Mouse (Mus musculus): ENCODE data around the gene Thra.

The Thra gene

GRCm38 (mm10) chr11:98765421-98766309 lies 25.2 kb downstream of the Thra start:
- peak; percentile 26 to 31 for DNase-seq

- DNase-seq: peak in 1 of 2 experiments; percentile 39
Observed at GRCm38 (mm10) chr11:98766346-98766745, 25.9 kb downstream of the Thra start.

GRCm38 (mm10) chr11:98766816-98767215 lies 26.4 kb downstream of the Thra start:
- peak in 1 of 2 experiments; percentile 35 for DNase-seq

- peak in 1 of 2 experiments; percentile 43 for DNase-seq
Observed at GRCm38 (mm10) chr11:98767276-98767675, 26.8 kb downstream of the Thra start.

GRCm38 (mm10) chr11:98767713-98768112 lies 27.3 kb downstream of the Thra start:
- DNase-seq: no peak

GRCm38 (mm10) chr11:98768127-98769006 lies 27.9 kb downstream of the Thra start:
- peak in 1 of 2 experiments; percentile 56 for DNase-seq

GRCm38 (mm10) chr11:98769007-98769954 lies 28.8 kb downstream of the Thra start:
- DNase-seq: peak; percentile 24 to 44

- DNase-seq: peak; percentile 47 to 53
Observed at GRCm38 (mm10) chr11:98770096-98770975, 29.9 kb downstream of the Thra start.

GRCm38 (mm10) chr11:98771131-98771530 lies 30.7 kb downstream of the Thra start:
- DNase-seq: peak in 1 of 2 experiments; percentile 31

- DNase-seq: peak; percentile 59
Observed at GRCm38 (mm10) chr11:98771844-98772525, 31.5 kb downstream of the Thra start.

- peak; percentile 58 to 67 for DNase-seq
Observed at GRCm38 (mm10) chr11:98772667-98773171, 32.3 kb downstream of the Thra start.

- peak; percentile 98 to 99 for DNase-seq
Observed at GRCm38 (mm10) chr11:98773635-98774295, 33.3 kb downstream of the Thra start.

GRCm38 (mm10) chr11:98774582-98775347 lies 34.3 kb downstream of the Thra start, which contains the start of gene Nr1d1:
Nr1d1 (minus strand) TSS chr11:98775333.
- DNase-seq: peak in 1 of 2 experiments; percentile 35

GRCm38 (mm10) chr11:98775348-98776051 lies 35.1 kb downstream of the Thra start:
- DNase-seq: peak; percentile 99 to 100

GRCm38 (mm10) chr11:98776052-98776764 lies 35.8 kb downstream of the Thra start:
- peak in 1 of 2 experiments; percentile 25 for DNase-seq

- peak in 1 of 2 experiments; percentile 22 for DNase-seq
Observed at GRCm38 (mm10) chr11:98776843-98777590, 36.6 kb downstream of the Thra start.

- DNase-seq: no peak
Observed at GRCm38 (mm10) chr11:98777888-98778287, 37.5 kb downstream of the Thra start.
